Comparison of ENCODE assay signal across 8 mouse cellular contexts in genomic region chr11:119988391-119988790, GRCm38 (mm10). TPM values are rescaled to one million over a fixed set of nuclear protein-coding genes. Genes with fewer than 3 reads are reported as not detected.
DNase-seq lines count a peak whose midpoint lies in the region; ATAC-seq lines count a peak whose summit lies in the region.

No protein-coding gene starts in this region.

- no peak for ATAC-seq in cerebellum, adult (ENCODE audit: insufficient number of reproducible peaks, low FRiP score, low TSS enrichment)

- intact Hi-C loops in left cerebral cortex, postnatal 4 days (cut with DNase I): no loop called here

- peak; percentile 57 for DNase-seq in cerebellum, adult 9-11 months
- DNase-seq in 3134 (ENCODE audit: extremely low read depth, insufficient read length, low spot score): peak; percentile 82
- DNase-seq in fibroblast of lung, adult 2 months (ENCODE audit: low read depth): peak; percentile 57
- DNase-seq in kidney, adult 9 months: peak; percentile 92
- DNase-seq in urinary bladder, postnatal 10 days (ENCODE audit: low spot score): no peak
- DNase-seq in ovary, adult 18-20 months (ENCODE audit: low spot score): no peak
- no peak for DNase-seq in left cerebral cortex, postnatal 4 days

RNA-seq across cellular contexts. Expression of gene Baiap2, which starts 45.8 kb away (rescaled TPM):
- 10 to 100 TPM; 71.7 to 72.2 TPM for total RNA-seq in left cerebral cortex, postnatal 4 days (2021)

RNA-seq across cellular contexts. Expression of gene Aatk, which starts 58.6 kb away (rescaled TPM):
- total RNA-seq in left cerebral cortex, postnatal 4 days (2021): 100 to 1,000 TPM; 111 to 114 TPM

Comparison
In these comparisons a context has a peak if more than half of its experiments do, and no peak if none do; other contexts are left out.
1. DNase-seq: peak in cerebellum, adult 9-11 months (single experiment), 3134 (single experiment), fibroblast of lung, adult 2 months (single experiment) and kidney, adult 9 months (single experiment); none in urinary bladder, postnatal 10 days (single experiment), ovary, adult 18-20 months (single experiment) and left cerebral cortex, postnatal 4 days (single experiment).